Mouse (Mus musculus) liver, adult 2 months (tissue): ENCODE data around the gene Appl2.

ENCODE experiments used
- CTCF ChIP-seq: fragments of 200-500 bp; IDR thresholded peaks from 2 replicates; pipeline ENCODE4 v1.5.1; 2011; ENCODE audit warnings: low read depth, low read length, control low read depth
- POLR2A ChIP-seq: fragments of 200-500 bp; IDR thresholded peaks from 2 replicates; pipeline ENCODE4 v1.6.1; 2011; ENCODE audit warnings: low read length, control low read depth; ENCODE audit not compliant: insufficient read depth; ENCODE audit errors: extremely low read depth

GRCm38 (mm10) chr10:83628241-83628640, 20.3 kb downstream of the Appl2 start:
- TF ChIP-seq CTCF (no peak), POLR2A (no peak)
